Mouse (Mus musculus): Measurements from ENCODE around the gene Mapkapk3. TPM values are rescaled to one million over a fixed set of nuclear protein-coding genes. Genes with fewer than 3 reads are reported as not detected.
A peak's percentile ranks its signal among the peaks of the same experiment; 100 is the strongest.
"Not testable (repeated sequence)": the region's sequence is repeated elsewhere in the genome, so short reads cannot be mapped to it uniquely, and the experiment has no call there.

The Mapkapk3 gene
- total and polyA plus RNA-seq, 3 experiments, result 42.3 to 49.9 TPM; not detected in 1

- peaks cover 0 to 25% of the 10 kb centered on the region in 2 experiments; a peak in 2 of 4 replicates for H3K36me3 ChIP-seq (ENCODE audit: control insufficient read depth in 1 of 2, insufficient read depth in 2 of 2, low read length in 2 of 2)
- not testable (repeated sequence) for DNase-seq (ENCODE audit: low read depth, low spot score); H3K9ac ChIP-seq (ENCODE audit: control insufficient read depth, low read depth, low read length, poor library complexity, severe bottlenecking); H3K79me2 ChIP-seq (ENCODE audit: control insufficient read depth, insufficient read depth, low read length, poor library complexity); H3K4me3 ChIP-seq (ENCODE audit: control insufficient read depth in 1 of 2, insufficient read depth in 1 of 2, low read depth in 2 of 2, low read length in 2 of 2); H3K27ac ChIP-seq (ENCODE audit: control insufficient read depth, low read depth, low read length); H3K27me3 ChIP-seq (ENCODE audit: control insufficient read depth in 1 of 2, insufficient read depth in 2 of 2, low read length in 2 of 2); H3K9me3 ChIP-seq (replicated peaks; ENCODE audit: insufficient read depth, low read length)
- peaks cover 9 to 47% of the 10 kb centered on the region in 2 experiments for H3K4me1 ChIP-seq (ENCODE audit: control insufficient read depth in 1 of 2, insufficient read depth in 2 of 2, low read length in 2 of 2)
- TF ChIP-seq POLR2AphosphoS5 (IDR thresholded peaks at IDR 0.05; ENCODE audit: borderline replicate concordance, low read depth, low read length), result peak; percentile 76; the same call in 1 of the 2 replicates
These were observed 17.0 kb upstream of the Mapkapk3 start for GRCm38 (mm10) chr9:107306673-107307072.

GRCm38 (mm10) chr9:107305601-107306542 is 16.2 kb upstream of the Mapkapk3 start:
- peak overlapping the region; percentile 8; the same call in 1 of the 2 replicates for H3K27ac ChIP-seq (ENCODE audit: control insufficient read depth, low read depth, low read length)
- H3K27me3 ChIP-seq (ENCODE audit: control insufficient read depth in 1 of 2, insufficient read depth in 2 of 2, low read length in 2 of 2), result no peaks in the 10 kb centered on the region
- no peak overlapping the region for H3K4me3 ChIP-seq (ENCODE audit: control insufficient read depth in 1 of 2, insufficient read depth in 1 of 2, low read depth in 2 of 2, low read length in 2 of 2)
- H3K36me3 ChIP-seq (ENCODE audit: control insufficient read depth in 1 of 2, insufficient read depth in 2 of 2, low read length in 2 of 2), result peaks cover 0 to 24% of the 10 kb centered on the region in 2 experiments; a peak in 2 of 4 replicates
- H3K9ac ChIP-seq (ENCODE audit: control insufficient read depth, low read depth, low read length, poor library complexity, severe bottlenecking), result no peak overlapping the region
- no peak for DNase-seq (ENCODE audit: low read depth, low spot score)
- TF ChIP-seq MAFK (IDR thresholded peaks at IDR 0.05; ENCODE audit: borderline replicate concordance, low read depth, low read length) (no peak), E2F4 (IDR thresholded peaks at IDR 0.05; ENCODE audit: borderline replicate concordance, low read depth, low read length) (no peak), GATA1 (IDR thresholded peaks at IDR 0.05; ENCODE audit: low read depth, low read length) (no peak), ZNF384 (IDR thresholded peaks at IDR 0.05; ENCODE audit: low read depth, low read length) (no peak), USF2 (IDR thresholded peaks at IDR 0.05; ENCODE audit: borderline replicate concordance in 1 of 2, insufficient read depth in 1 of 2, low read depth in 1 of 2, low read length in 2 of 2) (no peak), ZMIZ1 (IDR thresholded peaks at IDR 0.05; ENCODE audit: low read depth, low read length) (no peak), TCF12 (IDR thresholded peaks at IDR 0.05; ENCODE audit: low read depth, low read length) (no peak), SMC3 (IDR thresholded peaks at IDR 0.05; ENCODE audit: low read depth, low read length) (no peak), CHD2 (IDR thresholded peaks at IDR 0.05; ENCODE audit: low read length) (no peak), USF1 (IDR thresholded peaks at IDR 0.05; ENCODE audit: low read depth, low read length) (no peak), ELF1 (IDR thresholded peaks at IDR 0.05; ENCODE audit: low read depth, low read length) (no peak), MAZ (IDR thresholded peaks at IDR 0.05; ENCODE audit: low read depth, low read length) (no peak), BHLHE40 (IDR thresholded peaks at IDR 0.05; ENCODE audit: borderline replicate concordance, low read depth, low read length) (no peak), ZKSCAN1 (IDR thresholded peaks at IDR 0.05; ENCODE audit: low read depth, low read length) (no peak), NELFE (IDR thresholded peaks at IDR 0.05; ENCODE audit: low read depth, low read length) (no peak), ZC3H11A (IDR thresholded peaks at IDR 0.05; ENCODE audit: low read depth, low read length) (no peak), MXI1 (IDR thresholded peaks at IDR 0.05; ENCODE audit: low read depth, low read length) (no peak), RAD21 (IDR thresholded peaks at IDR 0.05; ENCODE audit: low read depth, low read length) (no peak), MAX (IDR thresholded peaks at IDR 0.05; ENCODE audit: low read length) (no peak), POLR2AphosphoS5 (IDR thresholded peaks at IDR 0.05; ENCODE audit: borderline replicate concordance, low read depth, low read length) (no peak)
- no peaks in the 10 kb centered on the region for H3K9me3 ChIP-seq (replicated peaks; ENCODE audit: insufficient read depth, low read length)
- peaks cover 4 to 44% of the 10 kb centered on the region in 2 experiments for H3K4me1 ChIP-seq (ENCODE audit: control insufficient read depth in 1 of 2, insufficient read depth in 2 of 2, low read length in 2 of 2)
- 0 out of 2 replicates have a peak, but pooled peaks cover 1% of the 10 kb centered on the region for H3K79me2 ChIP-seq (ENCODE audit: control insufficient read depth, insufficient read depth, low read length, poor library complexity)
